Mouse (Mus musculus): ENCODE measurements around the gene Rnf126.

GRCm38 (mm10) chr10:79805636-79806035 lies 38.9 kb upstream of the Rnf126 start:
- TF ChIP-seq CTCF (IDR thresholded peaks at IDR 0.05; ENCODE audit: low read depth, low read length) = no peak
- TF ChIP-seq POLR2A (IDR thresholded peaks at IDR 0.05; ENCODE audit: borderline replicate concordance, low read depth, low read length) = no peak
